Mouse (Mus musculus) thymus, adult 2 months (tissue): ENCODE results near the gene Slc9a9.

Experiments
- CTCF ChIP-seq: fragments of 200-500 bp; IDR thresholded peaks from 2 replicates; pipeline ENCODE4 v1.5.1; 2012; ENCODE audit warnings: mild to moderate bottlenecking, control low read depth, low read length, moderate library complexity, borderline replicate concordance; ENCODE audit not compliant: control insufficient read depth, poor library complexity, insufficient read depth; ENCODE audit errors: extremely low read depth
- POLR2A ChIP-seq: fragments of 200-500 bp; IDR thresholded peaks from 2 replicates; pipeline ENCODE4 v1.6.1; 2012; ENCODE audit warnings: mild to moderate bottlenecking, low read length, control low read depth, moderate library complexity; ENCODE audit not compliant: control insufficient read depth, poor library complexity, insufficient read depth; ENCODE audit errors: extremely low read depth

GRCm38 (mm10) chr9:94815518-94815917 lies 145.8 kb downstream of the Slc9a9 start:
- TF ChIP-seq CTCF (no peak), POLR2A (no peak)
